Mouse (Mus musculus): Measurements from ENCODE around the gene Hpn. TPM values are rescaled to one million over a fixed set of nuclear protein-coding genes. Genes with fewer than 3 reads are reported as not detected.

The Hpn gene
- polyA plus RNA-seq, 1 experiment = 3.3 TPM

GRCm38 (mm10) chr7:31113800-31114199, 1.3 kb downstream of the Hpn start:
- no peak for DNase-seq (ENCODE audit: extremely low spot score in 1 of 2, low spot score in 1 of 2)

GRCm38 (mm10) chr7:31112036-31112435, 3.1 kb downstream of the Hpn start:
- DNase-seq (ENCODE audit: extremely low spot score in 1 of 2, low spot score in 1 of 2) = no peak

- DNase-seq (ENCODE audit: extremely low spot score in 1 of 2, low spot score in 1 of 2) = no peak
Observed at GRCm38 (mm10) chr7:31110861-31111385, 4.2 kb downstream of the Hpn start.

GRCm38 (mm10) chr7:31109796-31110195, 5.3 kb downstream of the Hpn start:
- no peak for DNase-seq (ENCODE audit: extremely low spot score in 1 of 2, low spot score in 1 of 2)

- no peak for DNase-seq (ENCODE audit: extremely low spot score in 1 of 2, low spot score in 1 of 2)
Observed at GRCm38 (mm10) chr7:31109091-31109490, 6.0 kb downstream of the Hpn start.

GRCm38 (mm10) chr7:31107781-31108180, 7.3 kb downstream of the Hpn start:
- DNase-seq (ENCODE audit: extremely low spot score in 1 of 2, low spot score in 1 of 2) = no peak

- no peak for DNase-seq (ENCODE audit: extremely low spot score in 1 of 2, low spot score in 1 of 2)
Observed at GRCm38 (mm10) chr7:31106166-31106565, 8.9 kb downstream of the Hpn start.

GRCm38 (mm10) chr7:31105061-31105768, 9.9 kb downstream of the Hpn start:
- peak in 1 of 2 experiments; percentile 75 for DNase-seq (ENCODE audit: extremely low spot score in 1 of 2, low spot score in 1 of 2)

- DNase-seq (ENCODE audit: extremely low spot score in 1 of 2, low spot score in 1 of 2) = no peak
Observed at GRCm38 (mm10) chr7:31100786-31101185, 14.3 kb downstream of the Hpn start.

GRCm38 (mm10) chr7:31099612-31099982, 15.5 kb downstream of the Hpn start:
- no peak for DNase-seq (ENCODE audit: extremely low spot score in 1 of 2, low spot score in 1 of 2)

GRCm38 (mm10) chr7:31098697-31099611, 16.1 kb downstream of the Hpn start:
- no peak for DNase-seq (ENCODE audit: extremely low spot score in 1 of 2, low spot score in 1 of 2)

- DNase-seq (ENCODE audit: extremely low spot score in 1 of 2, low spot score in 1 of 2) = peak; percentile 72 to 97
Observed at GRCm38 (mm10) chr7:31097583-31098248, 17.4 kb downstream of the Hpn start.

GRCm38 (mm10) chr7:31096892-31097564, 18.1 kb downstream of the Hpn start:
- DNase-seq (ENCODE audit: extremely low spot score in 1 of 2, low spot score in 1 of 2) = no peak

- no peak for DNase-seq (ENCODE audit: extremely low spot score in 1 of 2, low spot score in 1 of 2)
Observed at GRCm38 (mm10) chr7:31094774-31095501, 20.2 kb downstream of the Hpn start.

- DNase-seq (ENCODE audit: extremely low spot score in 1 of 2, low spot score in 1 of 2) = no peak
Observed at GRCm38 (mm10) chr7:31089721-31090120, 25.4 kb downstream of the Hpn start.

GRCm38 (mm10) chr7:31088206-31088605, 26.9 kb downstream of the Hpn start:
- DNase-seq (ENCODE audit: extremely low spot score in 1 of 2, low spot score in 1 of 2) = no peak

GRCm38 (mm10) chr7:31087262-31087661, 27.8 kb downstream of the Hpn start:
- no peak for DNase-seq (ENCODE audit: extremely low spot score in 1 of 2, low spot score in 1 of 2)

GRCm38 (mm10) chr7:31086175-31086755, 28.8 kb downstream of the Hpn start:
- DNase-seq (ENCODE audit: extremely low spot score in 1 of 2, low spot score in 1 of 2) = no peak

GRCm38 (mm10) chr7:31085171-31085570, 29.9 kb downstream of the Hpn start:
- DNase-seq (ENCODE audit: extremely low spot score in 1 of 2, low spot score in 1 of 2) = peak; percentile 50 to 55
